Mouse (Mus musculus) CH12.LX (cell line): Measurements from ENCODE around the gene Cdk4.

Source experiments
- POLR2A ChIP-seq: IDR thresholded peaks from 2 replicates; pipeline ENCODE4 v1.6.1; 2011; ENCODE audit warnings: low read depth, mild to moderate bottlenecking, improper control_type of control experiment, low read length
- SMC3 ChIP-seq: IDR thresholded peaks from 2 replicates; pipeline ENCODE4 v1.6.1; 2011; ENCODE audit warnings: low read depth, low read length, improper control_type of control experiment
- ZNF384 ChIP-seq: IDR thresholded peaks from 2 replicates; pipeline ENCODE4 v1.6.1; 2012; ENCODE audit warnings: low read depth, low read length, improper control_type of control experiment, inconsistent platforms

GRCm38 (mm10) chr10:127065981-127066380 lies 2.6 kb downstream of the Cdk4 start:
- TF ChIP-seq SMC3, result no peak
- TF ChIP-seq ZNF384, result no peak
- TF ChIP-seq POLR2A, result no peak
